Mouse (Mus musculus) forebrain, postnatal 0 days (tissue): ENCODE results near the gene Card11. TPM values are rescaled to one million over a fixed set of nuclear protein-coding genes. Genes with fewer than 3 reads are reported as not detected.

Experiments
- ATAC-seq: fragments of 200-750 bp; cut with Nextera tagmentation; 2 replicates; pipeline ENCODE4 v1.8.0; 2017; ENCODE audit warnings: mild to moderate bottlenecking, moderate library complexity
- DNase-seq: peaks from one replicate; pipeline ENCODE4 v3.0.0-alpha.2; 2015
- H3K27ac ChIP-seq: fragments of 300-500 bp; sonication (generic); 2 replicates; pipeline ENCODE4 v1.5.1; 2014; ENCODE audit warnings: low read depth, mild to moderate bottlenecking, antibody characterized with exemption, low read length, moderate library complexity, mixed read lengths
- H3K27me3 ChIP-seq: fragments of 300-500 bp; sonication (generic); 2 replicates; pipeline ENCODE4 v1.6.1; 2014; ENCODE audit warnings: mild to moderate bottlenecking, low read length, mixed read lengths; ENCODE audit not compliant: insufficient read depth
- H3K36me3 ChIP-seq: fragments of 300-500 bp; sonication (generic); 2 replicates; pipeline ENCODE4 v1.6.1; 2014; ENCODE audit warnings: mild to moderate bottlenecking, moderate library complexity; ENCODE audit not compliant: insufficient read depth
- H3K4me1 ChIP-seq: fragments of 300-500 bp; sonication (generic); 2 replicates; pipeline ENCODE4 v1.6.1; 2014; ENCODE audit warnings: antibody characterized with exemption; ENCODE audit not compliant: insufficient read depth
- H3K4me2 ChIP-seq: fragments of 300-500 bp; sonication (generic); 2 replicates; pipeline ENCODE4 v1.6.1; 2014; ENCODE audit warnings: low read depth, mild to moderate bottlenecking, moderate library complexity
- H3K4me3 ChIP-seq: fragments of 300-500 bp; sonication (generic); 2 replicates; pipeline ENCODE4 v1.5.1; 2014; ENCODE audit warnings: low read depth, low read length, mixed read lengths
- H3K9ac ChIP-seq: fragments of 300-500 bp; sonication (generic); 2 replicates; pipeline ENCODE4 v1.6.1; 2014; ENCODE audit warnings: mild to moderate bottlenecking
- H3K9me3 ChIP-seq: fragments of 300-500 bp; sonication (generic); 2 replicates; pipeline ENCODE4 v1.6.1; 2016; ENCODE audit warnings: low read length
- CTCF ChIP-seq: sonication (generic); IDR thresholded peaks from 2 replicates; pipeline ENCODE4 v1.5.1; 2016; ENCODE audit warnings: antibody characterized with exemption, control low read depth, low read depth
- WGBS: fragments of 180-500 bp; shearing (Covaris S2); extraction: QIAGEN DNeasy Blood & Tissue Kit; methylation state at CpG from one replicate; pipeline ENCODE4 v1.1.7; 2014; 5-methylcytosine and 5-hydroxymethylcytosine counted together
- microRNA-seq, 2 experiments: library from miRNA; unstranded; fragments of <30 nt; microRNA quantifications; one replicate each; pipeline ENCODE4; 2016
- polyA plus RNA-seq: library from polyadenylated mRNA; unstranded; fragments of >200 nt; fragmentation: Nextera tagmentation; extraction: Ambion mirVana; gene quantifications from 2 replicates; pipeline ENCODE4 v1.2.1, GENCODE M21; 2015
- total RNA-seq: library from RNA; depleted of rRNA; stranded (reverse); fragments of >200 nt; gene quantifications from 2 replicates; pipeline ENCODE4 v1.2.3, GENCODE M21; 2014; rRNA removed

Card11 gene
- total and polyA plus RNA-seq, 2 experiments from 2014 or later: not detected

- Histone ChIP-seq H3K9ac (no peak overlapping the region), H3K4me1 (peaks cover 21% of the 10 kb centered on the region), H3K36me3 (no peaks in the 10 kb centered on the region), H3K27ac (no peak overlapping the region), H3K4me3 (no peak overlapping the region), H3K4me2 (no peak overlapping the region), H3K27me3 (no peaks in the 10 kb centered on the region), H3K9me3 (no peaks in the 10 kb centered on the region)
- 95% methylated on average over 2 of the region's 2 CpGs for WGBS
- no peak for TF ChIP-seq CTCF
- ATAC-seq (no peak), DNase-seq (no peak)
These were observed 177.0 kb downstream of the Card11 start for GRCm38 (mm10) chr5:140823386-140823785.

Small RNA genes lying within 50 kb of the gene (microRNA-seq; reads per million reads assigned to microRNA genes)
- gene Gm44385: 0 reads per million in 2 experiments

Other genes starting within 250 kb of the Card11 start
- gene Gna12, start 170.2 kb downstream of the Card11 start, total RNA-seq: 102 and 138 TPM in 2 replicates
- 35.6 and 39.0 TPM in 2 replicates for gene Gna12, start 170.2 kb downstream of the Card11 start, polyA plus RNA-seq
- gene Sdk1, start 240.9 kb upstream of the Card11 start, total RNA-seq: 11.8 and 13.6 TPM in 2 replicates
- 1.1 and 1.5 TPM in 2 replicates for gene Sdk1, start 240.9 kb upstream of the Card11 start, polyA plus RNA-seq